Comparison of ENCODE assay signal across 23 mouse cellular contexts in the genomic region with DNA sequence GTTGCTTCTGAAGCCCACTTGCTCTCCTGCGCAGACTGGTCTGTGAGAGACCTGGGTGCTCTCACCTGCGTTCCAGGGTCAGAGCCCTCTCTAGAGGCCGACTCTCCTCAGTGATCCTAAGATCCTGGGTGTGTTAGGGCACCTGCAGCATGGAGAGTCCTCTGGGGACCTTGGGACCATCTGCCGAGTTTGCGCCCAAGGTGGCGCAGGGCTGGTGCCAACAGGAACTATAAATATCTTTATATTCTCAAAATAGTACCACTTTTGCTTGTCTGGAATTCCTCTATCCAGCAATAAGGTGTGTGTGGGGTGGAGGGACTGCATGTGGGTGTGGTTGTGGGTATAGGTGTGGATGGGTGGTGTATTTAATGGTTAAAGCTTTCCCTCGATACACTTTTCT.
DNase-seq lines count a peak whose midpoint lies in the region; ATAC-seq lines count a peak whose summit lies in the region.
"Had no signal": no experiment of that assay in that cellular context is flagged by ENCODE, and none has a peak within 500 bp of the region (broad histone marks: within the 10 kb centered on the region; RNA-seq: fewer than 3 reads in every experiment).

No protein-coding gene starts in this region.

- H3K27ac ChIP-seq in heart, embryonic 10.5 days = no peak overlapping the region
- no peak overlapping the region for H3K27ac ChIP-seq in hindbrain, embryonic 13.5 days
- H3K27ac ChIP-seq: embryonic facial prominence, embryonic 12.5 days; embryonic facial prominence, embryonic 15.5 days; forebrain, embryonic 12.5 days; forebrain, embryonic 15.5 days; hindbrain, embryonic 12.5 days; intestine, embryonic 15.5 days had no signal

- no peak overlapping the region for H3K4me3 ChIP-seq in heart, embryonic 10.5 days
- no peak overlapping the region for H3K4me3 ChIP-seq in hindbrain, embryonic 13.5 days
- H3K4me3 ChIP-seq: embryonic facial prominence, embryonic 12.5 days; embryonic facial prominence, embryonic 15.5 days; forebrain, embryonic 12.5 days; forebrain, embryonic 15.5 days; hindbrain, embryonic 12.5 days; intestine, embryonic 15.5 days had no signal

- no peaks in the 10 kb centered on the region for H3K9me3 ChIP-seq in heart, embryonic 10.5 days
- H3K9me3 ChIP-seq in hindbrain, embryonic 13.5 days = no peaks in the 10 kb centered on the region
- H3K9me3 ChIP-seq: embryonic facial prominence, embryonic 12.5 days; embryonic facial prominence, embryonic 15.5 days; forebrain, embryonic 12.5 days; forebrain, embryonic 15.5 days; hindbrain, embryonic 12.5 days; intestine, embryonic 15.5 days had no signal

- no peaks in the 10 kb centered on the region for H3K27me3 ChIP-seq in heart, embryonic 10.5 days (ENCODE audit: insufficient read depth, poor library complexity, severe bottlenecking)
- H3K27me3 ChIP-seq in hindbrain, embryonic 13.5 days = no peaks in the 10 kb centered on the region
- H3K27me3 ChIP-seq: embryonic facial prominence, embryonic 12.5 days; embryonic facial prominence, embryonic 15.5 days; forebrain, embryonic 12.5 days; forebrain, embryonic 15.5 days; hindbrain, embryonic 12.5 days; intestine, embryonic 15.5 days had no signal

- H3K4me2 ChIP-seq in hindbrain, embryonic 13.5 days = no peak overlapping the region
- H3K4me2 ChIP-seq: embryonic facial prominence, embryonic 12.5 days; embryonic facial prominence, embryonic 15.5 days; forebrain, embryonic 12.5 days; forebrain, embryonic 15.5 days; hindbrain, embryonic 12.5 days; intestine, embryonic 15.5 days had no signal

- 85% methylated on average over 7 of the region's 7 CpGs for WGBS in heart, embryonic 10.5 days
- 90% methylated on average over 7 of the region's 7 CpGs for WGBS in hindbrain, embryonic 13.5 days

- no peak for ATAC-seq in hindbrain, embryonic 13.5 days (ENCODE audit: low FRiP score)
- no peak for ATAC-seq in erythroid progenitor cell, adult 5-6 weeks (replicated peaks; ENCODE audit: low FRiP score, poor library complexity, severe bottlenecking)
- ATAC-seq: forebrain, embryonic 15.5 days; hindbrain, embryonic 16.5 days; intestine, embryonic 15.5 days had no signal

- H3K4me1 ChIP-seq in heart, embryonic 10.5 days = no peaks in the 10 kb centered on the region
- H3K4me1 ChIP-seq in hindbrain, embryonic 13.5 days (replicated peaks) = no peaks in the 10 kb centered on the region
- H3K4me1 ChIP-seq: embryonic facial prominence, embryonic 12.5 days; embryonic facial prominence, embryonic 15.5 days; forebrain, embryonic 12.5 days; forebrain, embryonic 15.5 days; hindbrain, embryonic 12.5 days; intestine, embryonic 15.5 days had no signal

- H3K9ac ChIP-seq in hindbrain, embryonic 13.5 days = no peak overlapping the region
- H3K9ac ChIP-seq: embryonic facial prominence, embryonic 12.5 days; embryonic facial prominence, embryonic 15.5 days; forebrain, embryonic 12.5 days; forebrain, embryonic 15.5 days; hindbrain, embryonic 12.5 days; intestine, embryonic 15.5 days had no signal

- peak; percentile 94 for DNase-seq in heart, adult 11 months
- DNase-seq in heart, embryonic 10.5 days (ENCODE audit: low spot score) = no peak
- DNase-seq in heart, adult 8-10 months (ENCODE audit: low spot score) = peak; percentile 4
- peak; percentile 57 to 58 for DNase-seq in heart, postnatal 10 days
- DNase-seq in heart, postnatal 36 days = peak; percentile 5 to 6
- DNase-seq in thymus, postnatal 0 days (ENCODE audit: low spot score) = no peak
- DNase-seq: adrenal gland, postnatal 10 days; adrenal gland, postnatal 36 days; cerebellum, adult 2 months; cerebellum, adult 9-11 months; cerebellum, postnatal 25 days; gastrocnemius, postnatal 25 days; kidney, adult 11 months; kidney, adult 8-10 months had no signal

- no peaks in the 10 kb centered on the region for H3K36me3 ChIP-seq in heart, embryonic 10.5 days
- H3K36me3 ChIP-seq in hindbrain, embryonic 13.5 days = no peaks in the 10 kb centered on the region
- H3K36me3 ChIP-seq: embryonic facial prominence, embryonic 12.5 days; embryonic facial prominence, embryonic 15.5 days; forebrain, embryonic 12.5 days; forebrain, embryonic 15.5 days; hindbrain, embryonic 12.5 days; intestine, embryonic 15.5 days had no signal

- intact Hi-C loops in heart, postnatal 10 days (cut with DNase I) = loop anchor here (2.0 kb wide), 1 partner anchor 36 kb away; no protein-coding TSS in a partner anchor
- intact Hi-C loops in heart, postnatal 36 days (cut with DNase I) = no loop called here

Comparison
In these comparisons a context has a peak if more than half of its experiments do, and no peak if none do; other contexts are left out.
1. DNase-seq: peak in heart, adult 11 months (single experiment), heart, adult 8-10 months (single experiment), heart, postnatal 10 days (2 of 2) and heart, postnatal 36 days (2 of 2); none in heart, embryonic 10.5 days (single experiment) and thymus, postnatal 0 days (single experiment).